Mouse (Mus musculus): ENCODE data around the gene Ssc4d. TPM values are rescaled to one million over a fixed set of nuclear protein-coding genes. Genes with fewer than 3 reads are reported as not detected.

Gene Ssc4d
- polyA plus RNA-seq, 1 experiment, result 5.0 TPM

DNA sequence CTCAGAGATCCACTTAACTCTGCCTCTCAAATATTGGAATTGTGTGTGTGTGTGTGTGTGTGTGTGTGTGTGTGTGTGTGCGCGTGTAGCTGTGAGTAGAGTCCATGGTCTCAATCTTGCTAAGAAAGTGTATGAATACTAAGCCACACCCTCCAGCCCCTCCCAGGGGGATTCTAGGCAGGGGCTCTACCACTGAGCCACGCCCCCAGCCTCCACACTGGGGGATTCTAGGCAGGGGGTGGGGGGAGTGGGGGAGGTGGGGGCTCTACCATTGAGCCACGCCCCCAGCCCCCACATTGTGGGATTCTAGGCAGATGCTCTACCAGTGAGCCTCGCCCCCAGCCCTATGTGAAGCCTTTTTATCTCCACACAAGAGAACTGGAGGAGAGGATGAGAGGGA, 27.7 kb downstream of the Ssc4d start:
- Histone ChIP-seq H3K9me3 (peaks cover 7% of the 10 kb centered on the region), H3K4me3 (replicated peaks) (no peak overlapping the region), H3K36me3 (replicated peaks; ENCODE audit: low read length) (no peaks in the 10 kb centered on the region), H3K4me1 (peaks cover 52% of the 10 kb centered on the region), H3K27me3 (replicated peaks) (no peaks in the 10 kb centered on the region)
- TF ChIP-seq GATA1 (IDR thresholded peaks at IDR 0.05; ENCODE audit: borderline replicate concordance, low read length), result no peak
- TF ChIP-seq FLI1 (IDR thresholded peaks at IDR 0.05; ENCODE audit: low read length), result no peak

DNA sequence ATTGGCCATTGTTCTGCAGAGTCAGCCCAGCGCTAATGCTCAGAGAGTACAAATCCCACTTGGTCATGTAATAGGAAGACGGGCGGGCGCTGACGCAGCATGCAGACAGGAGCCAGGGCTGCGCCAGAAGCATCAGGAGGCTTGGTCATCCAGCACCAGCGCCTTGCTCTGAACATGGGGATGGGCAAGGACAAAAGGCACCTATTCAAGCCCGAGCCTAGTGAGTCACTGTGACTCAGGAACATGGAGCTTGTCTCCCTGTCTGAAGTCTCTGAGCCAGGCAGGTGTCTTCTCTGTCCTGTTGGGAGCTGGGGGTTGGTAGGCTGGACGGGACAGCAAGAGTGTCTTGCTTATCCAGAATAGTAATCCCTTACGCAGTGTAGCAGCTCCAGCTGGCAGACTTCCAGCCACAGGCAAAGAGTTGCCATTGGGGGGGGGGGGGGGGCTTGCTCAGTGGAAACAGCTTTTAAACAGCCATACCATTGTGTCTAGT, 28.4 kb downstream of the Ssc4d start:
- H3K4me3 ChIP-seq (replicated peaks), result peak overlapping the region; percentile 30
- H3K9me3 ChIP-seq, result peaks cover 7% of the 10 kb centered on the region
- H3K27me3 ChIP-seq (replicated peaks), result no peaks in the 10 kb centered on the region
- H3K4me1 ChIP-seq, result peaks cover 45% of the 10 kb centered on the region
- H3K36me3 ChIP-seq (replicated peaks; ENCODE audit: low read length), result no peaks in the 10 kb centered on the region
- TF ChIP-seq FLI1 (IDR thresholded peaks at IDR 0.05; ENCODE audit: low read length) (no peak), GATA1 (IDR thresholded peaks at IDR 0.05; ENCODE audit: borderline replicate concordance, low read length) (no peak)

DNA sequence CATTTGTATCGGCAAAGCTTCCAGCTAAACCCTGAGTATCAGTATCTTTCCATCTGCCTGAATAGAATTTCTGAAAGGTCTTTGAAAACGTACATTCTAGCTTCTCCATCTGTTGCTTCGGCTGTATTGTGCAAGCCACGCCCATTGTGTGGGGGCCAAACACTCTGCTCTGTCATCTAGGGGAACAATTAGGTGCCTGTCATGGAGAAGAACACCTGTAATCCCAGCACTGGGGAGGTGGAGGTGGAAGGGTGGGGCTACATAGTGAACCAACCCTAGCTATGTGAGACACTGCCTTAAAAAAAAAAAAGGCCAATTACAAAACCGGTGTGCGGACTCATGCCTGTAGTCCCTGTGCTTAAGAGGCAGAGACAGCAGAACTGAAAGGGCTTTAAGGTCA, 31.6 kb downstream of the Ssc4d start:
- TF ChIP-seq FLI1 (IDR thresholded peaks at IDR 0.05; ENCODE audit: low read length) (no peak), GATA1 (IDR thresholded peaks at IDR 0.05; ENCODE audit: borderline replicate concordance, low read length) (no peak)
- H3K4me3 ChIP-seq (replicated peaks), result no peak overlapping the region
- peaks cover 35% of the 10 kb centered on the region for H3K4me1 ChIP-seq

DNA sequence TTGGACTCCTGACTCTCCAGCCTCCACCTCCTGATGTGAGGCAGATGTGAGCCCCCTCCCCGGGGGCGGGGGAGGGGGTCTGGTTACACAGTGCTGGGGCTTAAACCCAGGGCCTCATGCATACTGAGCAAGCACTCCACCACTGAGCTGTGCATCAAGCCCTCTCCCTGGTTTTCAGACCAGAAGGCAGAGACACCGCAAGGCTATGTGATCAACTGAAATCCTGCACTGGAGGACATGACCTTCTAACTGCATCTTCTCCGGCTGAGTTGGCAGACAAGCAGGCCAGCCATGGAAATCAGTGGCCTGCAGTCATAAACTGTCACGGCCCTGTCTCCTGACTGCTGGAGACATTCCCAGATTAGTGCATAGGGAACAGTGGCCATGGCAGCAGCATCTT, 33.7 kb downstream of the Ssc4d start:
- Histone ChIP-seq H3K4me3 (replicated peaks) (no peak overlapping the region), H3K9me3 (peaks cover 7% of the 10 kb centered on the region), H3K27me3 (replicated peaks) (no peaks in the 10 kb centered on the region), H3K4me1 (peaks cover 22% of the 10 kb centered on the region), H3K36me3 (replicated peaks; ENCODE audit: low read length) (no peaks in the 10 kb centered on the region)
- TF ChIP-seq GATA1 (IDR thresholded peaks at IDR 0.05; ENCODE audit: borderline replicate concordance, low read length) (no peak), FLI1 (IDR thresholded peaks at IDR 0.05; ENCODE audit: low read length) (no peak)

More for the DNA sequence above, 31.6 kb downstream of the Ssc4d start:
- Histone ChIP-seq H3K27me3 (replicated peaks) (no peaks in the 10 kb centered on the region), H3K9me3 (peaks cover 7% of the 10 kb centered on the region), H3K36me3 (replicated peaks; ENCODE audit: low read length) (no peaks in the 10 kb centered on the region)

DNA sequence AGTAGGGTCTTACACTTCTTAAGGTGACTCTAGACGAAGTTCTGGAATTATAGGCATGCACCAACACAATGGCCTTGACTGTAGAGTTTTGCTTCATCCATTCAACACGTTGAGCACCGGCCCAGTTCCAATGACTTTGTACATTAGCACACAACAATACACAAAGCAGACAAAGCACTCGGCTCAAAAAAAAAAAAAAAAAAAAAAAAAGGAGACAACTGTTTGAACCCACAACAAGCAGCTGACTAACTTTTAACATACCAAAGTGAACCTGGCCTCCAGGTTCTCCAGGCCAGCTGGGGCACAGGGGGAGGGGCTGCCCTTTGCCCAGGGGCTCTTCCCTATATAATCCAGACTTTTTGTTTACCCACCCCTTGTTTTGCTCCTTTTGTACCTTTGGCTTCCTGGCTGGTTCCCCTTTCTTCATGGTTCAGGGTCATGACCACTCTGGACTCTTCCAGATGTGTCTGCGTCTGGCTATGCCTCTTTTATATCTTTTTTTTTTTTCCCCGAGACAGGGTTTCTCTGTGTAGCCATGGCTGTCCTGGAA, 38.6 kb downstream of the Ssc4d start:
- no peaks in the 10 kb centered on the region for H3K27me3 ChIP-seq (replicated peaks)
- H3K9me3 ChIP-seq, result no peaks in the 10 kb centered on the region
- no peak overlapping the region for H3K4me3 ChIP-seq (replicated peaks)
- peaks cover 33% of the 10 kb centered on the region for H3K4me1 ChIP-seq
- no peak for TF ChIP-seq FLI1 (IDR thresholded peaks at IDR 0.05; ENCODE audit: low read length)
- H3K36me3 ChIP-seq (replicated peaks; ENCODE audit: low read length), result peaks cover 18% of the 10 kb centered on the region

DNA sequence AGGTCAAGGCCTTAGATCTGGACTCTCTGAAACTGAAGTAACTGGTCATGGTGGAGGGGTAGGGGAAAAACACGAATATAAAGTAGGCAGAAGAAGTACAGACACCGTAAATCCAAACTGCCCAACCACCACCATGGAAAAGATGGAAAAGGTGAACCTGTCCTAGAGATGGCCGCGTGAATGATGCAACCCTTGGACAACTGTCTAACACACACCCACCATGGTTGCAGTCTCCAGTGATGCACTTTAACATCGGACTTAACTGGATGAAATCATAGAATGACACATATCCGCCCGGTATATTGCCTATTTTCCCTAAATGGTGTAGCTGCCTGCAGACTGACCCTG, 39.2 kb downstream of the Ssc4d start:
- H3K4me1 ChIP-seq, result peaks cover 35% of the 10 kb centered on the region
- peaks cover 23% of the 10 kb centered on the region for H3K36me3 ChIP-seq (replicated peaks; ENCODE audit: low read length)
- H3K9me3 ChIP-seq, result no peaks in the 10 kb centered on the region
- H3K27me3 ChIP-seq (replicated peaks), result no peaks in the 10 kb centered on the region
- peak overlapping the region; percentile 100 for H3K4me3 ChIP-seq (replicated peaks)
- TF ChIP-seq GATA1 (IDR thresholded peaks at IDR 0.05; ENCODE audit: borderline replicate concordance, low read length) (no peak), FLI1 (IDR thresholded peaks at IDR 0.05; ENCODE audit: low read length) (no peak)

DNA sequence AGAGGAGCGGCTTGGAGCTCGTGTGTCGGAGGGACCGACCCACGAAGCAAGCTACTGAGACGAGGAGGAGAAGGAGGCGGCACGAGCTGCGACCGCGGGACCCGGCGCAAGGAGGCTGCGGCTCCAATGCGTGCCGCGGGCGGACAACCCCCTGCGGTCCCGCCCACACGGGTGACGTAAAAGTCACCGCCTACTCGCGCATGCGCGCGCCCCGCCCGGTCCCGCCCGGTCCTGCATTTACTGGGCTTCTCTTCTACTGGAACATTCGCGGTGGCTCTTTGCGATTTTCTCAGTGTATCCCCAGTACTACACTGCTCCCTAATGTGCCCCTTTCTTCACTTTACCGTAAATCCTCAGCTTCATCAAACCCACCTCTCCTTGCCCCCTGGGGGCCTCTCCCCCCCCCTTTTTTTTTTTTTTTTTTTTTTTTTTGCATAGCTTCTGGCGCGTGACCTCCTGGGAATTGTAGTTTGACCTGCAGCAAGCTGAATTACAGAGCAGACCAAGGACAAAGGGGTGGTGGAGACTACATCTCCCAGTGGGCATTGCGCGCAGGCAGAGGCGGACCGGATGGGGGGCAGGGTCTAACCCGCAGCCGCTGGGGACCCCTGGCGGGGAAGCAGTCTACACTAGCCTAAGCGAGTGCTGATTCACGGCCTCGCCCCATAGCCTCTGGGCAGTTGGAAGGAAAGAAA, 39.7 kb downstream of the Ssc4d start, which contains the start of gene Ywhag:
Gene Ywhag (minus strand): TSS at position 136 of the 695 bp plus-strand sequence.
- Histone ChIP-seq H3K36me3 (replicated peaks; ENCODE audit: low read length) (peaks cover 29% of the 10 kb centered on the region), H3K9me3 (no peaks in the 10 kb centered on the region), H3K27me3 (replicated peaks) (no peaks in the 10 kb centered on the region), H3K4me3 (replicated peaks) (peak within 1 kb of the TSS; percentile 100), H3K4me1 (peaks cover 40% of the 10 kb centered on the region)
- no peak for TF ChIP-seq FLI1 (IDR thresholded peaks at IDR 0.05; ENCODE audit: low read length)
- TF ChIP-seq GATA1 (IDR thresholded peaks at IDR 0.05; ENCODE audit: borderline replicate concordance, low read length), result no peak

DNA sequence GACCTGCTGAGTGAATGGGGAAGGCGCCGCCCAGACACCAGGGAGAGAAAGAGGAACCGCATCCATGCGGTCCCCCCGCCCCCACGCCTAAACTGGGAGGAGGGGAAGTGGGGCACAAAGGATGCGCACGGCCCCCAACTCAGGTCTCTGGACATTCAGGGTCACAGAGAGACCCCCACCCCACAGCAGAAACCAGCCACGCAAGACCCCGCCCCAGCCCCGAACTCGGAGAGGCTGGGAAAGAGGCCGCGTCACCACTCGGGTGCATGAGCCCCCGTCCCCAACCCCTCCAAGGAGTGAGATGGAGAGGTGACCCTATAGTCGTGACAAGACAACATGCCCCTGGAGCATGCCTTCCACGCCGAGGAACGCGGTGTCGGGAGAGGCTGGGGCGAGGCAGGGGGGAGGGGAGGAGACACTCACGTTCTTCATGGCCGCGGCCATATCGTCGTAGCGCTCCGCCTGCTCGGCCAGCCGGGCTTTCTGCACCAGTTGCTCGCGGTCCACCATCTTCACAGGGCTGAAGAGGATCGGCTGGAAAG, 40.4 kb downstream of the Ssc4d start:
- Histone ChIP-seq H3K4me1 (peaks cover 47% of the 10 kb centered on the region), H3K36me3 (replicated peaks; ENCODE audit: low read length) (peaks cover 35% of the 10 kb centered on the region), H3K27me3 (replicated peaks) (no peaks in the 10 kb centered on the region), H3K9me3 (no peaks in the 10 kb centered on the region), H3K4me3 (replicated peaks) (peak overlapping the region; percentile 100)
- TF ChIP-seq FLI1 (IDR thresholded peaks at IDR 0.05; ENCODE audit: low read length), result no peak
- no peak for TF ChIP-seq GATA1 (IDR thresholded peaks at IDR 0.05; ENCODE audit: borderline replicate concordance, low read length)

DNA sequence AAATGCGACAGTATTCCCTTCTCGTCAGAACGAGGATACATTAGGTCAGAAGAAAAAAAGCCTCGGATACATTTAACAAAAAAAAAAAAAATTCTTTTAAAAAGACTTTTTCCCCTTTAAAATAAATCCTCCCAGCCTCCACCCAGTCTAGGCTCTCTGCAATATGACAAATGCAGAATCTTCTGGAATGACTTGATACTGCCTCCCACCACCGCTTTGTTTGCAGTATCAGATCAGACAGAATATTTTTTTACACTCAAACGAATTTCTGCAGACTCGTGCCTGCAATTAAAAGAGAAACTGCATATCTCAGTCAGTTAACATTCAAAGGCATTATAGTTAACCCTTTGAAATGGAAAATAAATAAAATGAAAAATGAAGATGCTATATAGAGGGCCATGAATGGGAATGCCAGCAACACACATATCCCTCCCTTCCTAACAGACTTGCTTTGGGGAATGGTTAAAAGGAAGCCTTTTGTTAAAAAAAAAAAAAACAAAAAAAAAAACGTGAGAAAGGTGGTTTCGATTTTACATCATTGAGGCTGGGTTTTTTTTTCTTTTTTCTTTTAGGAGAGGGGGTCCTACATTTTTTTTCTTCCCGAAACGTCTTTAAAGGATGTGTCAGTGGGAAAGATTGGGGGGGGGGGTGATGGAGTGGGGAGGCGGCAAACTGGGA, 41.0 kb downstream of the Ssc4d start:
- H3K9me3 ChIP-seq, result no peaks in the 10 kb centered on the region
- TF ChIP-seq GATA1 (IDR thresholded peaks at IDR 0.05; ENCODE audit: borderline replicate concordance, low read length) (no peak), FLI1 (IDR thresholded peaks at IDR 0.05; ENCODE audit: low read length) (no peak)
- H3K4me3 ChIP-seq (replicated peaks), result peak overlapping the region; percentile 100
- peaks cover 52% of the 10 kb centered on the region for H3K4me1 ChIP-seq
- peaks cover 41% of the 10 kb centered on the region for H3K36me3 ChIP-seq (replicated peaks; ENCODE audit: low read length)
- H3K27me3 ChIP-seq (replicated peaks), result no peaks in the 10 kb centered on the region

DNA sequence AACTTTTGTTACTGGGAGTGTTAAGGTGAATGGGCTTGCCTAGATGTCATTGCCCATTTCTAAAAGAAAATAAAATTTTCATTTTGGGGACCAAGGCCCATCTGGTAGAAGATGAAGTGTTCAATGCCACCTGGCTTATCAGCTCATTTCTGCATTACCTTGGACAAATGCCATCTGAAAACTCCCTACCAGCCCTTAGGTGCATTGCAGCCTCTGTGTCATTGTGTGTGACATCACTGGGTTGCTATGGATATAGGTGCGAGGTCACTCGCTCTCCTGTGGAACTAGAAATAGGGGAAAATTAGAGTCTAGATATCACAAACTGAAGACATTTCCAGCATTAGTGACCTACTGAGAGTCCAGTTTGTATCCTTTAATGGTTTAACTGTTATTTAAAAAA, 42.0 kb downstream of the Ssc4d start:
- H3K4me1 ChIP-seq, result peaks cover 62% of the 10 kb centered on the region
- peak overlapping the region; percentile 57 for H3K4me3 ChIP-seq (replicated peaks)

More for the DNA sequence above, 42.0 kb downstream of the Ssc4d start:
- Histone ChIP-seq H3K36me3 (replicated peaks; ENCODE audit: low read length) (peaks cover 51% of the 10 kb centered on the region), H3K27me3 (replicated peaks) (no peaks in the 10 kb centered on the region), H3K9me3 (no peaks in the 10 kb centered on the region)
- TF ChIP-seq FLI1 (IDR thresholded peaks at IDR 0.05; ENCODE audit: low read length) (no peak), GATA1 (IDR thresholded peaks at IDR 0.05; ENCODE audit: borderline replicate concordance, low read length) (no peak)
